Mouse (Mus musculus) megakaryocyte progenitor cell, adult 5-6 weeks (primary cell): Measurements from ENCODE around the gene Tomm20l. TPM values are rescaled to one million over a fixed set of nuclear protein-coding genes. Genes with fewer than 3 reads are reported as not detected.

Experiments
- ATAC-seq: replicated peaks from 2 replicates; pipeline ENCODE4 v1.8.0; 2016; ENCODE audit warnings: mild to moderate bottlenecking, moderate TSS enrichment, inconsistent platforms; ENCODE audit not compliant: poor library complexity
- total RNA-seq, 2 experiments: library from RNA; stranded (forward) in 1 of 2; stranded (reverse) in 1 of 2; fragments of 157-497, 149-512 nt in 1 of 2; fragments of 200-1000 nt in 1 of 2; gene quantifications; 2 replicates each; pipeline versions ENCODE4 v1.2.3 to v1.2.4; 2015 to 2017

Tomm20l gene
- total RNA-seq, 2 experiments from 2014 or later, result not detected

DNA sequence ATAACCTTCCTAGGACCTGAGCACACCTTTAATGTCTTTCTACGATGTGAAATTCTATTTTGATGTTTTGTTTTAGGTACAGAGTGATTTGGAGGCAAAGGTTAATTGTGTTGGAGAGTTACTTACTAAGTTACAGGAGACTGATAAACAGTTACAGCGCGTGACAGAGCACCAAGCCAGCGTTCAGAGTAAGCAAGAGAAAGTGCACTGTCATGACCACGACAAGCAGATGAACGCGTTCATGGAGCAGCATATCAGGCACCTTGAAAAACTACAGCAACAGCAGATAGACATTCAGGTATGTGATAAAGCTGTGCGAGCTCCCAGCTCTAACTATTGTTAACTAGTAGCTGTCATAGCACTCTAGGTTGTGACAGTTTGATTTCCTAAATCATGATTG is 38.9 kb downstream of the Tomm20l start:
- peak; percentile 80 for ATAC-seq

DNA sequence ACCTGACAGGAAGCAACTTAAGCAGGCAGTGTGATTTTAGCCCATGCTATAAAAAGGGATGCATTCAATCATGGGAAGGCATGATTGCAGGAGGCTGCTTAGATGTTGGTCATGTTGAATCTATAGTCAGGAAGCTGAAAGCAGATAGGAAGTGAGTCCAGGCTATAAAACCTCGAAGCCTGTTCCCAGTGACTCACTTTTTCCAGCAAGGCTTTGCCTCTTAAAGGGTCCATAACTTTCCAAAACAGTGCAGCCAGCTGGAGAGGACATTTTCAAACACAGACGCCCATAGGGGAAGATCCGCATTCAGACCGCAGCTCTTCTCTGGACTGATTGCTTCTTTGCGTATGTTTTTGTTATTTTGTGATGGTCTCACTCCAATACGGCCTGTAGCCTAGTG is 43.8 kb downstream of the Tomm20l start:
- ATAC-seq, result no peak

DNA sequence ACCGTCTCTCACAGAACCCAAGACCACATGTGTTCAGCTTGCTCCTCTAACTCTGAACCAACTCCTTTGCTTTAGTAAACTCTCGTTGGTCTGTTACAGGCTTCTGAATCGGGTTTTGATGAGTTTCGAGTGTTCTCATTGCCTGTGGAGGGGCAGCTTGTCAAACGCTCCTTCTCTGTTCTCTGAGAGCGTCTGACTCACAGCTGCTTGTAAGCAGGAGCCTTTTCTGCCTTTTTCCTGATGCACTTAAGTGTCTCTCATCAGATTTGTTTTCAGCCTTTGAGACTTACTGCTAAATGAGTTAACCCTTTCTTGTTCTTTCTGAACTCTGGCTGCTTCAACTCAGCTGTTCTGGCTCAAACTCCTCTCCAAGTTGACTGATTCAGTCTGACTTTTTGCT is 46.7 kb downstream of the Tomm20l start:
- no peak for ATAC-seq

DNA sequence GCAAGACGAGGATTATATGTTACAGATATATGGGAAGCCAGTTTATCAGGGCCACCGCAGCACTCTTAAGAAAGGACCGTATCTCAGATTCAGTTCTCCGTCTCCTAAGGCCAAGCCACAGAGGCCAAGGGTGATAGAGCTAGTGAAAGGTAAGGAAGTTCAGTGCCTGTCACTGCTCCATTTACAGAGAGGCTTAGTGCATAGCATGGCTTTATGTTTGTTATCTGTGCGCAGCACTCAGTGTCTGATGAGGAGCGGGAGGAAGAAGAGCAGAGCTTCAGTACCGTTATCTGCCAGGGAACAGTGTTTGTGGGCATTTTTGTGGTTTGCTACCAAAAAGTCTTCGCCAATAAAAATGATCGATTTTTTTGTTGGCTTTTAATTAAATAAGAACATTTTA is 53.2 kb downstream of the Tomm20l start:
- peak; percentile 100 for ATAC-seq

DNA sequence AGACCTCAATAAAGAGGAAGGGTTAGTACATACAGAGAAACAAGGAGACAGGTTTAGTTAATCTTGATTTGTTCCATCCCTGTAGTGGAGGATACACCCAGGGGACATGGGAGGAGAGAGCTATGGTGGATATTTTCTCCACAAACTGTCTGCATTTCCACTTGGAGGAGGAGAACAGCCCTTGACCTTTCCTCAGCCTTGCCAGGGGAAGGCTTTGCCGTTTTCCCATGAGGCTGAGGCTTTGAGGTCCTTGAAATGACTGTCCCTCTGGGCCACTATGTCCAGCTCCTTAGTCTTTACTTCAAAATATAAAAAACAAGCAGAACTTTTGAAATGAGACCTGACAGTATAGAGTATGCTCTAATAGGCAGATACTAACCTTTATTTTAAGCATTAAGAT is 58.7 kb downstream of the Tomm20l start:
- ATAC-seq, result no peak

Other genes starting within 250 kb of the Tomm20l start
- gene Actr10, start 173.6 kb upstream of the Tomm20l start, total RNA-seq (2015), result 92.6 and 131 TPM in 2 replicates
- gene Actr10, start 173.6 kb upstream of the Tomm20l start, total RNA-seq (2017), result 47.2 and 60.3 TPM in 2 replicates
- gene Psma3, start 136.8 kb upstream of the Tomm20l start, total RNA-seq (2015), result 402 and 411 TPM in 2 replicates
- gene Psma3, start 136.8 kb upstream of the Tomm20l start, total RNA-seq (2017), result 408 and 433 TPM in 2 replicates
- gene Arid4a, start 95.4 kb upstream of the Tomm20l start, total RNA-seq (2015), result 25.8 and 26.6 TPM in 2 replicates
- 36.6 and 47.5 TPM in 2 replicates for gene Arid4a, start 95.4 kb upstream of the Tomm20l start, total RNA-seq (2017)
- 97.0 and 102 TPM in 2 replicates for gene Timm9, start 25.3 kb downstream of the Tomm20l start, total RNA-seq (2015)
- 60.6 and 76.3 TPM in 2 replicates for gene Timm9, start 25.3 kb downstream of the Tomm20l start, total RNA-seq (2017)
- 19.4 and 20.3 TPM in 2 replicates for gene 2700049A03Rik, start 25.4 kb downstream of the Tomm20l start, total RNA-seq (2015)
- 10.9 and 16.3 TPM in 2 replicates for gene 2700049A03Rik, start 25.4 kb downstream of the Tomm20l start, total RNA-seq (2017)
- gene Dact1, start 198.5 kb downstream of the Tomm20l start, total RNA-seq (2015), result 0.05 and 0.20 TPM in 2 replicates
- 0.21 and 0.30 TPM in 2 replicates for gene Dact1, start 198.5 kb downstream of the Tomm20l start, total RNA-seq (2017)